Mouse (Mus musculus) lung, postnatal 36 days (tissue): Measurements from ENCODE around the gene Fhit.

Experiments used
- DNase-seq: peaks from one replicate; pipeline ENCODE4 v3.0.0; 2022; ENCODE audit warnings: mixed read lengths

The Fhit gene

DNA sequence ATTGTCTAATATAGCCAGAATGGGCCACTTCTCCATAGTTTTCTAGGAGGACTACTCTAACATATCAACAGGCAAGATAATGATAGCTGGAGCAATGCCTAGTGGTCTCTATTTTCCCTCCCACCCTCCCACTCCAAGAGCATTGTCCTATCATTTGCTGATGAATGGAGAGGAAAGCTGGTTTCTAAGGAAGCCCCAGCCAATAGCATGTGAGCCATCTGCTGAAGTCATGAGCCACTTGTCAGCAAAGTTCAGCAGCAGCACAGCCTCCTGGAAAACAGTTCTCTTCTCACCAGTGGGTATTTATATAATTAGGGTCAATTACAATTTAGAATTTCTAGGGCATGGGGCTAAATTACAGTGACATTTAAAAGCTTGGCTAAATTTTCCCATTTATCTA lies 1035.3 kb downstream of the Fhit start:
- no peak for DNase-seq

DNA sequence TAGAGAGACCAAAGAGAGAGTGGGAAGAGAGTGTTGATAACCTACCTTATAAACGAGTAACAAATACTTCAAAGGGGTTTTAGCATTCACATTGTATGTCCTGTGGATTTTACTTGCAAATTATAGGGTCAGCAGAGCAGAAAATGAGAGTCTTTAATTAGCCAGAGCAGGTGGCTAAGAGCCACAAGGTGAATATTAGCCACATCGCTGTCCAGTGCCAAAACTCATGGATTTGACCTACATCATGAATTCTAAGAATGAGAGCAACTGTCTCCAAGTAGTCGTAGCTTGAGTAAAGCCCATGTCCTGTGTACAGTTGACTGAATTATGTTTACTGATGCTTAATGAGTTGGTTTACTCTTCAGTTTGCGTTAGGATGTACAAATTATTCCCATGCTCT lies 1039.7 kb downstream of the Fhit start:
- no peak for DNase-seq

DNA sequence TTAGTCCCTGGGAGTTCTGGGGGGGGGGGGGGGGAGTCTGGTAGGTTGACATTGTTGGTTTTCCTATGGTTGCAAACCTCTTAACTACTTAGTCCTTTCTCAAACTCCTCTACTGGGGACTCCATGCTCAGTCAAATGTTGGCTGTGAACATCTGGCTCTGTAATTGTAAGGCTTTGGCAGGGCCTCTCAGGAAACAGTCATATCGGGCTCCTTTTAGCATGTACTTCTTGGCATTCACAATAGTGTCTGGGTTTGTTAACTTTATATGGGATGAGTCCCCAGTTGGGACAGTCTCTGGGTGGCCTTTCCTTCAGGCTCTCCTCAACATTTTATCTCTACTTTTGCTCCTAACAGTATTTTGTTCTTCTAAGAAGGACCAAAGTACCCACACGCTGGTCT lies 1065.6 kb downstream of the Fhit start:
- DNase-seq: no peak

DNA sequence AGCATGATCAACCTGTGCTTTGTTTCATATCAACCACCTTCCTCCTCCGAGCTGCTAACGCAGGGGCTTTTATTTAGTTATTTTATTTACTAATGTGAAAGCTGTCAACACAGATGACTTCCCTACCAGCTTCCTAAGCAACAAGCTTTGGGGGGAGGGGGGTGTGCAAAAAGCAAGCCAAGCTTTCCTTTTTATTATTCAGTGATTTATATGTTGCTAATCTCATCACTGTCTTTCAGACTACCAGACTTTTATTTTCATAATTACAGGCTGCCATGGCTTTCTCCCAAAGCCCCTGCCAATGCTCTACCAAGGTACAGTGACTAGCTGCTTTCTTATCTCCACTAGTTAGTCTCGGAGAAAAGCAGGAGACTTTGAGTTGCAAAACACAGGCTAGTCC lies 1082.8 kb downstream of the Fhit start:
- no peak for DNase-seq

DNA sequence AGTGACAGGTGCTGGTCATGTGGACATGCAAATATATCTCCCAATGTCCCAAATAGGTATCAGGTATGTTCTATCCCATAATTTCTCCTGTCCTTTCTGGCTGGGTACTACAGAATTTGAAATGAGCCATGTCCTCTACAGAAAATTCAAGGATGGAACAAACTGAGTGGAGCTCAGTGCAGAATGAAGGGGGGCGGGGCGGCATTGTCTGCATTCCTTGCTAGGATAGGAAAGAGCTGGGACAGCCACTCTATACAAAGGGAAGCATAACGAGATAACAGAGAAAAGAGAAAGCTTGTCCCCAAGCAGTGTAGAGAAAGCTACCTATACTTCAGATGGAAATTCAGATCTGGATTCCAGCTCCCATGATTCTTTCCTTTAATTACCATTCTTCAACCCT lies 1111.9 kb downstream of the Fhit start:
- DNase-seq: no peak

DNA sequence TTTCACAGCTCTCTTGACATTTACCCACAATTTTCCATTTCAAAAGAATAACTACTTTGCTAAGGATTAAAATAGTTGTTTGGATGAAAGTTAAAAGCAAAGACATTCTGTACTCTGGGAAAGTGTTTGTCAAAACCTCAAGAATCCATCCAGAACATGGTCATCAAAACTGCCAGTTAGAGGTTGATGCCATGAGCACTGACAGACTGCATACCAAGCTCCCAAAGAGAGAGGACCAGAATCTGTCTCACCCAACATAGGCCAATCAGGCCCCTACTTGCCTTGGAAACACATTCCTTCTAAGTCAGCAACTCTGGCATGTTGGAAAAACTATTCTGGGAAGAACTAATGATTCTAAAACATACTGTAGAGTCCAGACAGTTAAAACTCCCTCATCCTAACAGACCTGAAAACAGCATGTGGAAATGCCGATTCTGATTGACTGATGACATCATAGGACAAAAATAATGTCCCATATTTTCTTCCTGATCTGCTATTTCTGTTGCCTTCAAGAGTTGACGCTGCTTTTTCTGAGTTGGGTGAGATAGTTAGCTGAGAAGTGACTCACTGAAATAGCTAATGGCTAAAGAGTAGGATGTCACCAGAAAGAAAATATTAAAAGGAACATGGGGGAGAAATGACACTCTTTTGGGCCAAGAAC lies 1114.6 kb downstream of the Fhit start:
- DNase-seq: no peak

DNA sequence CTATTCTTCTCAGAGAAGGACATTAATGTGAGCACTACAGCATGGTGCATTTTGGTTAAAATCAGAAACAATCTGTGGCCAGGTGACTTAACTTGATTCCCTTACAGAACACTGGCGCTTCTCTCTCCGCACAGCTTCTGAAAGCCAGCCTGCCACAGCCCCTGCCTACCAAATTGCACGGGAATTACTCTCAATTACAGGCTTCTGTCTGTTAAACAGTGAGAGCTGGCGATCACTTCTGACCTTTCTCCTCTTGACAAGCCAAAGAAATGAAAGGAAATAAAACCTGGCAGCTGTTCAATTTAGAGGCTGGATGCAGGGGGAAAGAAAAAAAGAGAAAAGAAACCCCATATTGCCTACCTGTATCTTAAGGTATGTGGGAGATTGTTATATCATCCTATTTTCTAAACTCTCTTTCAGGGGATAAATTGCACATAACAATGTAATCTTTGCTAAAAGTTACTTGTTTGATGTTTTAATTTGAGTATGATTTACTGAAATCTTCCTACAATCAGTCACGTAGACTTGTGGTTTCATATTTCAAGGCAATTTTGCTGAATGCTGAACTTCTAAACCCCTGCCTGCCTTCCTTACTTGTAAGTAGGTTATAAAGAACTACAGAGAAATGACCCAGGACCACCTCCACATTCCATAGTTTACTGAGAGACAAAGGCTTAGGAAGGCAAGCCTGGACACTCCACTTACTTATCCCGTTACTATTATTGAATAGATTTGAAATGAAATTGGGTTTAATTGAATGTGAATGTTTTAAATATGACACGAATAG lies 1115.3 kb downstream of the Fhit start:
- DNase-seq: peak; percentile 2

DNA sequence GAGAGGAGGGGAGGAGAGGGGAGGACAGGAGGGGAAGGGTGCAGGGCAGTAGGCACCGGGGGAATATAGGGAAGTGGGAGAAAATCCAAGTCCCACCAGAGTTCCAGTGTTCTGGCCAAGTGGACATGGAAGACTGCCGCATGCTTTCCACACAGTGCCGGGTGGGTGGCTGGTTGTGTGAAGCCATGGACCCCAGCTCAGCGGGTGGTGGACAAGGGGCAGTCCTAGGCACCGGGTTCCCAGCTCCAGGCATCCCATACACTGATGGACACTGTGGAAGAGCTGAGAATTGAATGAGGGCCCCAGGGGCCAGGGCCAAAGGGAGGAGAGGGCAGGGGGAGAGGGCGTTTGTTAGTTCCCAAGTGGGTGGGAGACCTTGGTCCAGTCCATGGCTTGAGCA lies 1123.8 kb downstream of the Fhit start:
- no peak for DNase-seq

DNA sequence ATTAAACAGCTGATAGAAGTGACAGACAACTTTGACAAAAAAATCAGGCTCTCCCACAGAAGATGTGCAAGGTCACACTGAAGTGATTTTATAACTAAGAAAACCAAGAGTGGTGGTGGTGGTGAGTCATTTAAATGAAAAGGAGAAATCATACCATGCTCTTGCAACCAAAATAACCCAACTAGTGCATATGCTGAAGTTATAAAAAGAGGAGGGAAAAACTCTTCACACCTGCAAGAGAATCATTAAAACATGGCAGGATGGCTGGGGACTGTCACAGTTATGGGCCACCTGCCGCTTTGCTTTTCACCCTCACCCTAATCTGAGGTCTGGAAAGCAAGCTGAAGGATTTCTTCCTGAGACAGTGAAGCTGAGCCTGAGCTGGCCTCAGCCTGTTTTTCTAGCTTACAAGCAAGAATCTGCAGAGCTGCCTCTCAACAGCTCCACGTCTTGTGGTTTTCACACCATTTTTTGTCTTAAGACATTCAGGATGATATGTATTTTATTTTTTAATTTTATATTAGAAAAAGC lies 1125.1 kb downstream of the Fhit start:
- no peak for DNase-seq

DNA sequence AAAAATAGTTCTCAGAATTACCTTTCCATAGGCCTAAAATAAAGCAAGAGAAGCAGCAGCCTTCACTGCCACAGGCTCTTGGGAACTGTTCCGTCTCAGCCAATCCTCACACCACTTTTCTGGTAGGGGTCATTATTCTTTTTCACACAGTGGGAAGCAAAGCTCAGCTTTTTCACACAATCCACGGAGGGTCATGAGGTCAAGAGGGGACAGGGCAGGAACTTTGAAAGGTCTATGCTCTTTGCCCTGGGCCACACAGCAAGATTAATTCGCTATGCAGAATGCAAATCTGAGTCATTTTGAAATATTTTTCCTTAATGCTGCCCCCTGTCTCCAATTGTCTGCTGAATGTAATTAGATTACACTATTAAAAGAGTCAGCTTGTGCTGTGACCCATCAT lies 1126.2 kb downstream of the Fhit start:
- no peak for DNase-seq

DNA sequence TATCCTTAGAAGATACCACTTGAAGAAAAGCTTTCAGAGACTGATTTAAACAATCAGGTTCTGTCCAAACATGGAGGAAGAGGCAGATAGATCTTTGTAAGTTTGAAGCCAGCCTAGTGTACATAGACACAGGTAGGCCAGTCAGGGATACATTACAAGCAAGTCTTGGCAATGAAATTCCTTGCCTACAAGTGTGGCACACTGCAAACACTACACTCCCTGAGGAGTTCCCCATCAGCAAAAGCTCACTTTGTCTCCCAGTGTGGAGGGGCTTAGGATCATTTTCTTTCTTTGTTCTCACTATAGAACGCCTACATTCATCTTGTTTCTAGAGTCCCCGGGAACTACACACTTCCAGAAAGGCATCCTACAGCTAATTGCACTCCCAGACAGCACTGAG lies 1126.6 kb downstream of the Fhit start:
- DNase-seq: no peak

DNA sequence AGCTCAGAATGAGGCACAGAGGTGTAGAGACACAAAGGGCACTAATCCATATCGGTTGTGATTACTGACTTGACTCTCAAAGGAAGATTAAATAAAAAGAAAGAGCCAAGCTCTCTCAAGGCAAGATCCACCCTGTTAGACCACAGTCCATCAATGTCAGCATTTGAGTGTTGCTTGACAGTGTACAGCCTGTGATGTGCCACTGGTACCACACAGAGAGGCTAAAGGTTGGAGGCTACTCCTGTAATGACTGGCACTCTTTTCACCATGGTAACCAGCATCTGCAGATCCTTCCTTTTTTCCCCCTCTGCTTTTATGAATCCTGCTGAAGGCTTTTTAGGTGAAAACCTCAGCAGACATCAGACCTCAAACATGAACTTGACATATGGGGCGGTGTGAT lies 1138.5 kb downstream of the Fhit start:
- peak; percentile 15 for DNase-seq

DNA sequence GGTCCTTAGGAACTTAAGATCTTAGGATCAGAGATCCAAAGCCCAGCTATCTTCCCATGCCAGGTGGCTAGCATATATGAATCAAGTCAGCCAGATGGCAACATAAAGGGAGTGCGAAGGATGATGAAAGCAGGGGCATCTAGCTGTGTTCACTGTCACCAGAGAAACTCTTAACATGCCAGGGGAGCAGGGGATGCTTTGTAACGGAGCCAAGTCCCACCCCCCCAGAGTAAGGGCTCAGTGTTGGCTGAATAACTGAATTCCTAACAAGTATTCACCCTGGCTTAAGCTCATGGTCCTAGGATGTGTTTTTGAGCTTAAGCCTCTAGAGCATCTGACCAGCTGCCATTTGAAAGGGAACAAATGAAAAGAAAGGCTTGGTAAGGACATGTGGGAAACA lies 1139.5 kb downstream of the Fhit start:
- DNase-seq: no peak

DNA sequence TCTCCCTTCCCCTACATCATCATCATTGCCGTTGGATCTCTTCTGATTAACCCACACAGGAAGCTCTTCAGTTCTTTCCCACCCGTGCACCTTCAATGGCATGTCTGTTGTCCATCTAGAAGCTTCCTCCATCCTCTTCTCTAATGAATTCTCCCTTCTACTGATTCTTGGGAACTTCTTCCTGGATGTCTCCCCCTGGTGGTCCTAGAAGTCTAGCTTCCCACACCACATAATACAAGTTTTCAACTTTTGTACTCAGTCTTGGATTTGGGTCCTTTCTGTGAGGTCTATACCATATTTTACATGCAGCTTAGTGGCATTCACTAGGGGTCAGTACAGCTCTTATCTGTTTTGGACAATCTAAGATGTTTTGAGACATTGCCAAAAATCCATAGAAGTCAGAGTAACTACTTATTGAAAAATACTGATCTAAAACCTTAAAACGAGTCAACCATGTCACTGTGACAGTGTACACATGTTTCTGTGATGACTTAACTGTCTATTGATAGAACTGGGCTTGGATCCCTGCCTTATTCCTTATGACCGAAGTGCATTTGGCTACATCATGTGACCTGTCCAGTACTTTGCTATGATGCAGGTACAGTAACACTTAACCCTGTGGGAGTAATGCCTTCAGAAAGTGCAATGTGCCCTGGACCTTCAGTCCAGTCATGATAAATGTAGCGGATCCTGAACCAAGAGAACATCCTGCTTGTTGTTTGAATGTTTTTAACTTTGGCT lies 1141.3 kb downstream of the Fhit start:
- peak; percentile 4 for DNase-seq

DNA sequence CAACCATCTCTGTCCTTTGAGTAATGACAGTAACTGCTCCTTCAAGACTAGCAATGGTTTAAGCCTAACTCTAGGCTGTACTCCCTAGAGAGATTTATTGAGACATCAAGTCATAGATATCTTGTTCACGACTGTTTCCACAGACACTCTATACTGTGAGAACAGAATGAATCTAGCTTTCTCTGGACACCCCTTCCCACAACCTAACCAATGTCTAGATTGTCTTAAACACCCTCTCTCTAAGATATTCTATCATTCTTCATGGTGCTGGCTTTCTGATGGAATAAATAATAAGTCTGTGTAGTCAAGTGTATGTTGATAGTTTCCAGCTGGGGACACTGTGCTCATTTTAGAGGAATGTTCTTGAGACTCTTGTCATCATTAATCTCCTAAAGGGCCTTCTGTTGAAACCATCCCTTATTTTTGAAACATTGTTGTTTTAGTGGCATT lies 1148.0 kb downstream of the Fhit start:
- peak; percentile 47 for DNase-seq

DNA sequence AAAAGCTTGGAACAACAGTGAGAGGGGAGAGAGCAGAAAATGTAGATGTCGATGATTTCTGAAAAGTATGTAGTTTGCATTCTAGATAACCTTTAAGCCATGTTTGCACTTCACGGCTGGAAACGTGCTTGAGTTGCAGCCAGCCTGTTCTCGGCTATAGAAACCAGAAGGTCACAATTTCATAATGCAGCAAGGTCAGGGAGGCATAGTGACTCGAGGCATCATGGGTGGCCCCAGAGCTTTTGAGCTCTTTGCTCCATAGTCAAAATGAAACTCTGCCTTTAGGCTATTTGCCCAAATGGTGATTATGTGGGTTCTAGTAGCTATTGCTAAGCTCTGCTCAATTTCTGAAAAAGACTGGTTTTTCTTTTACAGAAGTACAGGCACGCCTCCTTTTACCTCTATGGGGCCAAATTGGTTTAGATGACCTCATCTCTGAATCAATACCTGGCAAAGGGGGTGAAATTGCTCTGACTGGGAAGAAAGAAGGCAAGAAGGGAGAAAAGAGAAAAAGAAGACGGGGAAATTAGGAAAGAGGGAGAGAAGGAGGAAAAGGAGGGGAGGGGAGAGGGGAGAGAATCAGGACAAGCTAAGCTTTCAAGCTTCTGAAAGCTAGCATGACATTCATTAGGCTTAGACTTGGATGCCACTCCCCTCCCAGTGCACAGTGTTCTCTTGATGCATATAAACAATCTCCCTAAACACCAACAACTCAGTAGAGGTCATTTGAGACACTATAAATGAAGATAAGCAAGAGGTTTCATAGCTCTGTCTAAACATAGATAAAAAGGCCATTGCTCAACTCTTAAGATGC lies 1148.6 kb downstream of the Fhit start:
- no peak for DNase-seq

DNA sequence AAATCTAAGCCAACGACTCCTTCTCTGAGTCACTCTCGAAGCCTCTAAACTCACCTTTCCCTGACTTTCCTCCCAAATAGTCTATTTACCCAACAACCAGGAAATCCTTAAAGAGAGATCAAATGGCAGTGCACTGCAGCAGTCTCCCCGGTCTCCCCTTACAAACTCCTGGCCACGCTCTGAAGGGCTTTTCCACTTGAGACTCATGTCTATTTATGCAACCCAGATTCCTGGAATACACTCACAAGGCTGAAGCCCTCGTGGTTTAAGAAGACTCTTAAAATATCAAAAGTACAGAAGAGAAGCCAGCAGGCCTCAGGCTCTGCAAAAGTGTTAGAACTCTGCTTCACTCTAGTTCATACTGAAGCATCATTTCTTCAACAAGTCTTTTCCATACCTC lies 1155.6 kb downstream of the Fhit start:
- DNase-seq: peak; percentile 29

DNA sequence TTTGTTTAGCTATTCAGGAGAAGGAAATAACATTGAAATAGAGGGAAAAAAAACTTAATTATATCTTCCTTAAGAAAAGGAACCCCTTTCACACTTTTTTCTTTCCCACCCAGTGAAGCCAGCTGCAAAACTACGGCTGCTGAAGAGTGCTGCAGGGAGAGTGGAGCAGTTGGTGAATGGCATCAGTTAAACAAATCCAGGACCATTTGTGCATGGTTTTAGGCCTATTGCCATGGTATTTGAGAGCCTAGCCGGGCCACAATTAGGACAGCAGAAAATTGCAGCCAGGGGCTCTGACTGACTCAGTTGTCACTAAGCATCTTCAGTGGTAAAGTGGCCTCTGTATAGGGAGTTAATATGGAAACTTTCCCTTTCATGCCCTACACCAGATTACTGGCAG lies 1158.0 kb downstream of the Fhit start:
- no peak for DNase-seq

DNA sequence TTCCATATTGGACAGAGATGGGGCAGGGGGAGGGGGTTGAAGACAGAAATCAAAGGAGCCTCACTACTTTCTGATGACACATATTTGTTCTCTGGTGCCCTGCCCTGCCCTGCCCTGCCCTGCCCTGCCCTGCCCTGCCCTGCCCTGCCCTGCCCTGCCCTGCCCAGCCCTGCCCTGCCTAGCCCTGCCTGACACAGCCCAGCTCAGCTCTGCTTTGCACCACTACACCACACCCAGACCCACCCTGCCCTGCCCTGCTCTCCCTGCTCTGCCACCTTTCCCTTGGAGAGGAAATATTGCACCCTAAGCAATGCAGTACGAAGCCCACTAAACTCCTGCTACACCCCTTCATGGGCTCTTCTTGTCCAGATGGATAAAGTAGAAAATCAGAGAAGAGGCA lies 1171.2 kb downstream of the Fhit start:
- no peak for DNase-seq

DNA sequence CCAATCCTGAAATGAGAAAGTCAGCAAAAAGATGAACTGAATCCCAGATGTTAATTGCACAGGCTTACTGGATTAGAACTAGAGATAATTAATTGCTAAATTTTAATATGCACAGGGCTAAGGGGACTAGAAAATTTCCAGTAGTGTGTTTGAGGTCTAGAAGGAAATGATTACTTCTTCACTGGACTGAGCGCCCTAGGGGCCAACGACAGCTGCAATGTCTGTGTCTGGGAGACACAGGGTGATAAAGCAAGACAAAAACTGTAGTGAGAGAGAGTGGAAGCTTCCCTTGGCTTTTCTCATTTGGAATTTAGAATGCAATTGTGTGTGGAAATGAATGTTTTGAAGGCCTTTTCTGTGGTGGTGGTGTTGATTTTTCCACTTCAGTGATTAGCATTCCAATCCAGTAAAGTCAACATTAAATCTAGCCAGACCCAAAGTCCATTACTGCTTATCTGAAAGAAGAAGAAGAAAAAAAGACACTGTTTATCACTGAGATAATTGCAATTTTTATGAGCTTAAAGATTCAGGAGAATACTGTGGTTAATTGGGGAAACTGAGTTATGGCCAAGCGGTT lies 1184.8 kb downstream of the Fhit start:
- no peak for DNase-seq

DNA sequence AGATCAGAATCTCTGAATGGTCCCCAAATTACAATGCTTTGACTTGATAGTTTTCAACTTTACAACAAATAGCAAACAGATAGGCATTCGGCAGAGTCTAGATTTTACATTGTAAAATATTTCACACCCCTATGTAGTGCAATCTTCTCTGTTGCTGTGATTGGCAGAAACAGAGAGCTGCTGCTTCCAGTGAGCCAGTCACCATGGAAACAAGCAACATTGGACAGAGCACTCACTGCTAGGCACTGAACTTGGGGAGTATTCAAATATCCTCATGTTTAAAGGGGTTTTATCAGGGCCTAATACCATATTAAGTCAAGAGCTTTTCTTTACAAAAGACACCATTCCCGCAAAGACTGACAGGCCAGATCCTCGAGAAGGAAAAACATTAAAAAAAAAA lies 1187.4 kb downstream of the Fhit start:
- no peak for DNase-seq

DNA sequence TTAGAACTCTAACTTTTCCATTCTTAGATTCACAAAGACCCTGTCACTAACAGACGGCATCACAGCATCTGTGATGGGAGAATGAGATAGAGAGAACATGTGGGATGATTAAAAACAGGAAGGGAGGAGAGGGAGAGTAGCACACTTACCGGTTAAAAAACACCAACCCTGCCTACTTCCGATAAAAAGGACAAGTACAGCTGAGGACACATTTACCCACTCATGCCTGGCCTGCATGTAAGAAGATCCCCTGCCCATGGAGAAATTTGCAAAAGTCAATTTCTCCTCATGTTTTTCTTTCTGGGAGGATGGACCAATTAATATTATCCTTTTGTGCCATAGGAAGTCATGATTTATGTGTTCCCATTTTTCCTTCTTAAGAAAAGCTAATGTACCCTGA lies 1198.0 kb downstream of the Fhit start:
- DNase-seq: no peak
